Mouse (Mus musculus) gastrocnemius, adult 8-10 months (tissue): ENCODE measurements around the gene Mov10l1. TPM values are rescaled to one million over a fixed set of nuclear protein-coding genes. Genes with fewer than 3 reads are reported as not detected.

Experiments
- DNase-seq, 2 experiments: peaks; one replicate each; pipeline ENCODE4 v3.0.0; 2022; ENCODE audit warnings: low spot score in 2 of 2
- total RNA-seq, 4 experiments: library from RNA; stranded (reverse); gene quantifications; 2 replicates each; pipeline ENCODE4 v1.2.4; 2022

Mov10l1 gene
- total RNA-seq: not detected

DNA sequence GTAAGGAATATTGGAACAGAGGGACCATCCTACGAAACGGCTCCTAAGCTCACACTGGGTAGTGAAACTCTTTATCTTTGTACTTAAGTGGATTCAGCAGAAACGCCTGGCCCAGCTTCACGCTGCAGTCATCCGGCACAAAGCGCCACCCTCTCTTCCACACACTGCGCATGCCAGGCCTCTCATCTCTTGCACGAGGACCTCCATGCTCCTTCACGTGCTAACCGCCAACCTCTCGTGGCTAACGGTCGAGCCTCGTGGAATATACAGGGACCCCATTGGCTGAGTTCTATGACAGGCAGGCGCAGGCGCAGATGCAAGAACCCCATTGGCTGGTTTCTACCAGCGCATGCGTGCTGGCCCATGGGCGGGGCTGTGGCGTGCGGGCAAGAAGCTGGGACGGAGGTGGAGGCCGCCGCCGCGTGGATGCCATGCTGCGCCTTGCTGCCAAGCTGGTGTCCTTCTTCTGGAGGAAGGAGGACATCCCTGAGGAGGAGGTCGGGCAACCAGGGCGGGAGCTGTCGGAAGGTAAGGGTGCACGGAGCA, at the start of gene Mov10l1:
Gene Mov10l1, plus strand, starts transcription at position 376 of the 546 bp plus-strand sequence.
- DNase-seq: no peak

DNA sequence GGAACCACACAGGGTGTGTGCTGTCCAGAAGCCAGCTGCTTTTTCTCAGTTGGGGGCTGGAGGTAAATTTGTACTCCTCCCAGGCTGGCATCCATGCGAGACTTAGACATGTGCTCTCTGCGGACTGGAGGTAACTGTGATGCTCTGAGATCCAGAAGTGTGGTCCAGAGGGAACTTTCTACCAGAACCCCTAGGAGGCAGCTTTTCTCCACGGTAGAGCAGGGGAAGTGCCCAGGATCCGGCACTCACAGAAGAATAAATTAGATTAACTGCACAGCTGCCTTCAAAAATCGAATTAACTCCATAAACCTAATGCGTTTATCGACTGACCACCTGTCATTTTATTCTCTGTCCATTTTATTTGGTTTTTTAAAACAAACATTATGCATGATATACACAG, 48.6 kb upstream of the Mov10l1 start:
- no peak for DNase-seq

DNA sequence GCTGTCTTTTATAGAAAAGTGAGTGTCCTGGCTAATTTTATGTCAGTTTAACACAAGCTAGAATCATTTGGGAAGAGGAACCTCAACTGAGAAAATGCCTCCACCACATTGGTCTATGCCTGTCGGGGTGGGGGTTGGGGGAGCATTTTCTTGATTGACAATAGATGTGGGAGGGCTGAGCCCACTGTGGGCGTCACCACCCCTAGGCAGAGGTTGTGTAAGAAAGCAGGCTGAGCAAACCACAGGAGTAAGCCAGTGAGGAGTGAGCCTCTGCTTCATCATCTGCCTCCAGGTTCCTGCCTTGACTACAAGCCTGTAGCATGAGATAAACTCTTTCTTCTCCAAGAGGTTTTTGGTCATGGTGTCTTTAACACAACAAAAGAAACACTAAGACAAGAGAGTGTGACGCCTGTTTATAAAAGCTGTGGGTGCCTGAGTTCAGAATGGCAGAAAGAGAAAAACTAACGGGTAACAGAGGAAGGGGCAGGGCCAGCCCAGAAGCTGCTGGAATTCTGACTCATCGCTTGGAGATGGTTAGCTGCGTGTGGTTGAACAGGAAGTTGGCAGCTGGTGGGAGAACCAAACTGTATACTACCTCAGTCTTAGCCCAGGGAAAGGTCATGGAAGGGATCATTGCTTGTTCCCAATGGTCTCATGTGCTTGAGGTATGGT, 46.0 kb upstream of the Mov10l1 start:
- DNase-seq: no peak

DNA sequence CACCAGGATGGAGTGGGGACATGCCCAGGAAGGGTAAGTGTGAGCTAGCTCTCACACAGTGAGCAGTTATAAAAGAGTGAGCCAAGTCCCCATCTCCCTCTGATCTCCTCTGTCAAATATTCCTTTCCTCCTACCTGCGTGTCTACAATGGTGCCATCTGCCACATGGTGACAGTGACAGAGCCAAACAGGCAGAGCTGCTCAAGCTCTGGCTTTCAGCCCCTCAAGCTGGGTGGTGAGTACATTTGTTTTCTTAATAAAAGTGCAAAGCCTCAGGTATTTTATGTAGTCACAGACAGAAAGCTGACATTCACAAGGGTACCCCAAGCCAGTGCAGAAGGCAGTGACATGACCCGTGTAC, 45.4 kb upstream of the Mov10l1 start:
- no peak for DNase-seq

DNA sequence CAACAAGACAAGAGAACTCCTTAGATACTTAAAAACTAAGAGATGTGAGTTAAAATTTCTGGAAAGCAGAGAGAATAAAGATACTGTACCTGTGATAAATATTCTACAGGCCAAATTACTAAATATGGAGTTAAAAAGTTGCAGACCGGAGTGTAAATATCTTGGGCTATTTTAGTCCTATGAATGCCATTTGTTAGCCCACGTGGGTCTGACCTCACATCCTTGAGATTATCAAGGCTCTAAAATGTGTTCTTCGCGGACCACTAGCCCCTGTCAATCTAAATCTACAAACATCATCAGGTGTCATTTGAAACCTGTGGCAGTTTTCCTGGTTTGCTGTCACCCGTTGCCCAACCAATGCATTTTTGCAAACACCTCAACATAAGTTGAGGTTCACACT, 39.9 kb upstream of the Mov10l1 start:
- no peak for DNase-seq

DNA sequence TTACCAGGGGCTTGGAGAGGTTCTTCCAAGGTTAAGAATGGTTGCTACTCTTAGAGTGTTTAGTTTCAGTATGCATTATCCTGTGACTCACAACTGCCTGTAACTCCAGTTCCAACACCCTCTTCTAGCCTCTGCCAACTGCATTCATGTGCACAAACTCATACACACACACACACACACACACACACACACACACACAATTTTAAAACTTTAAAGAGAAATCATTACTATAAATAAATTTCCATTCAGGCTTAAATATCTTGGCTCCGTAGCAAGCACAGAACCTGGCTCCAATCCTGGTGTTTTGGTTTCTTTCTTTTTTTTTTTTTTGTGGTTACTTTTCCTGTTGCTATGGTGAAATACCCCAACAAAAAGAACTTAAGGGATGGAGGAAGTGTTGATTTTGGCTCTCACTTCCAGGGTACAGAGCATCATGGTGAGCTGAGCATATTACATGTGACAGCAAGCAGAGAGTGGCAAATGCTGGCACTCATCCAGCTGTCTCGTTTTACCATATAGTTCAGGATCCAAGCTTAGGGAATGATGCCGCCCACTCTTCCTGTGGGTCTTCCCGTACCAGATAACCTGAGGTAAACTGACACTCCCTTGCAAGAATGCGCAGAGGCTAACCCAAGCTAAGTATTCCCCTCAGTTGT, 38.7 kb upstream of the Mov10l1 start:
- no peak for DNase-seq

DNA sequence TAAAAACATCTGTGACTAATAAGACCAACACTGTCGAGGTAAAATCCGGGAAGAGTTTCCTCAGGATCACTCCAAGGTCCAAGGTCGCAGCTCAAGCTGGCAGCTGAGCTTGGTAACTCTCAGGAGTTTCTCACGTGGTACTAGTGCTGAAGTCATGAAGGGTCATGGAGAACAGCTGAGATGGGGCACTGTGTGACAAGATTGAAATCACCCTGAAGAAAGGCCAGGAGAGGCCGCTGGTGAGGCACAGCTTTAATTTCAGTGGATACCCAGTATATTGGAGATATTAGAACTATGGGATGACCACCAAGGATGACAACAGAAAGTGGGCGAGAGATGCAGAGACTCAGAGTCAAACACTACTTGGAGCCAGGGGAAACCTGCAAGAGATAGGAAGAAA, 35.9 kb upstream of the Mov10l1 start:
- no peak for DNase-seq

DNA sequence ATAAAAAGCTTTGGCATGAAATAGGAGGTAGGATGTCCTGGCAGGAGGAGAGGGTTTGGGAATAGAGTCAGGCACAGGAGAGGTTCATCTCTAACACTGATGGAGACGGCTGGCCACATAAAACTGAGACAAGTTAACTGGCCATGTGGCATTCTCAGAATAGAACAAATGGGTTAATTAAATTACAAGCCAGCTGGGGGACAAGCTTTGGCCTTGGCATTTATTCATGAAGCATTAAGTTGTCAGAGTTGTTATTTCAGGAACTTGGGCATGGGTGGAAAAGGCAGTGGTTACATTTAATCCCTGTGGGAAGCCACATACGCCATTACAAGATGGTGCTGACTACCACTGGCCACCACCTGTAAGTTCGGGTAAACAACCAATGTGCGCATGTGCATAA, 31.5 kb upstream of the Mov10l1 start:
- DNase-seq: no peak

DNA sequence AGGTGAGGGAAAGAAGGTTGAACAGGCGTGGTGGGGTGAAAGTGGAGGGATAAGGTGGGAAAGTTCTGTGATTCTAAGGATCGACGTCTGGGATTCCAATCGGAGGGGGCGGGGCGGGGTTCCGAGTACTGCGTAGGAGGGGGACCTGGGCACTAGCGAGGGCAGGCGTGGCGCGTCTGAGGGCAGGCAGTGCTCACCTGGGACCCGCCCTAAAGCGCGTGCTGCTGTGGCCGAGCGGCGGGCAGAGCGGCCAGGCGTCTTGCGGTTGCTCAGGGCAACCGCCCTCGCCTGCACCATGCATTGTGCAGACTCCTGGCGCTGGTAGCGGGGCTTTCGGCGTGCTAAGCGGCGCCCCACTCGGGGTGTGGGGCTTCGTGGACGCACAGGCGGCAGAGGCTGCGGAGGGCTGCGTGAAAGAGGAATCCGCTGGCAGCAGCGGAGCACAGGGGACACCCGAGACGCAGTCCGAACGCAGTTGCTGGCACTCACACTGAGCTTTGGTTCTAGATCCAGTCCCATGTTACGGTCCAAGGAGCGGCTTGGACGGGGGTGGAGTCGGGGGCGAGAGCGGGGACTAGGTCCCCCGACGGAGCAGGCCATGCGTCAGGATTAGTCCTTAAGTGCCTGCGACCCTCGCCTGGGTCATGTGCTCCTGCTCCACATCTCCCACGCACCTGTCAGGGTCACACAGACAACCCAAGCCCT, 28.2 kb upstream of the Mov10l1 start, which contains the start of gene Ttll8:
Gene Ttll8, minus strand, starts transcription at position 51 of the 705 bp plus-strand sequence.
- no peak for DNase-seq

DNA sequence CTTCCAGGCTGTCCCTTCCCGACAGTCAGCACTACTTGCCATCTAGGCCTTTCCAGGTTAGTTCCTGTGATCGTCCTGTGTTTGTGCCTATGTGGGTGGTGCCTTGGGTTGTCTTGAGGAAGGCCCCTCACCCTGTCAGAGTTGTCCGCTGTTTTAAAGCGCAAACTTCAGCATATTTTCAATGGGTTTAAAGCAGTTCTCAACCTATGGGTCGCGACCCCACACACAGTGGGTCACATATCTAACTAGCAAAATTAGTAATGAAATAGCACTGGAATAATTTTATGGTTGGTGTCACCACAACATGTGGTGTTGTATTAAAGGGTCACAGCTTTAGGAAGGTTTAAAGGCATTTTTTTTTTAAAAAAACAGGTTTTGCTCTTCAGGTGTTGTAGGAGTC, 27.4 kb upstream of the Mov10l1 start:
- no peak for DNase-seq

DNA sequence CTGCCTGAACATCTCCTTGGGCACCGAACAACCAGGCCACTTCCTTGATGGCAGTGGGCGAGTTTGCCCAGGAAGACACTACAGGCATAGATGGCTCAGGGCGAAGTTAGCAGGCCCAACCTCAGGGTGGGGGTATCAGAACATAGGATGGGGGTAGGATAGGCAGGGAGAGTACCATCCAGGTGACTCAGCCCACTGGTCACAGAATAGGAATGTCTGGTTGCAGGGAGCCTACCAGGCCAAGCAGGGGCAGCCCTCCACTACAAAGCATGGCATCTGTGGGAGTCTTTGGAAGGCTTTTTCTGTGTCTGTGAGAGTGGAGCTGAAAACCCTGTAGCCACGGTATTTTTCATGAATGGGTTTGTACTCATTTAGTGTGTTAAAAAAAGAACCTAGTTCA, 25.2 kb upstream of the Mov10l1 start:
- DNase-seq: no peak

DNA sequence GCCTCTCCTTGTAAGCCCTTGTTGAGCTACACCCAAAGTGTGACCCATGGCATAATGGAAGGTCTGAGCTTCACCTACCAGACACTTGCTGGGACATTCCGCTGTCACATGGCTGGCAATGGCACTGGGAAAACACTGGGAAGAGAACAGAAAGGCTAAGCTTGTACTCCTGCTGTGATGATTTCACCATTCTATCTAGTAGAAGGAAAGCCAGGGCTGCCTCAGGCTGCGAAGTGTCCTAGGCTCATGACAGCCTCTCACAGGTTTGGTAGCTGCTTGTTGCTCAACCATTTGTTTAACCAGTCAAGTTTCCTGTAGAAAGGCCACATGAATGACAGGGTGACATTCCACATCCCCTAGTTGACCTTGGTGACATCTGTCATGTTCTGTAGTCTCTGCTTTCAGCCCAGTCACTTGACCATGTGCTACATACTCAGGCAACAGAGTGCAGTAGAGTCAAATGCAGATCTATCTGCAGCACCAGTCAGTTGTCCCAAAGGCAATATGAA, 18.6 kb upstream of the Mov10l1 start:
- DNase-seq: no peak

DNA sequence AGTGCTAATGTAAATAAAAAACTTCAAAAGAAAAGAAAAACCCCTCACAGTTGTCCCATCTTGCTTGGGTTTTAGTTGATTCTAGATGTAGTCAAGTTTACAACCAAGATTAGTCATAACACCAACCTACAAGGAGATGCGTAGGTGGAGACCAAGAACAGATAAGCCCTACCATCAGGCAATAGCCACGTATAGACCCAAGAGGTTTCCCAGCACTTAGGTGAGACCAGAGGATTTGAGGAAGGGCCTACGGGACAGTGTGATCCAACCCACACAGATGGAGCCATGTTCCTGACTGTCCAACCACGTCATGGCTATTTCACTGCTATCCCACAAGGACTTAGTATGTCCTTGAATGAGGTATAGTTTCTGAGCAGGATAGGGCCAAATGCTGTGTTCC, 10.4 kb upstream of the Mov10l1 start:
- DNase-seq: no peak

DNA sequence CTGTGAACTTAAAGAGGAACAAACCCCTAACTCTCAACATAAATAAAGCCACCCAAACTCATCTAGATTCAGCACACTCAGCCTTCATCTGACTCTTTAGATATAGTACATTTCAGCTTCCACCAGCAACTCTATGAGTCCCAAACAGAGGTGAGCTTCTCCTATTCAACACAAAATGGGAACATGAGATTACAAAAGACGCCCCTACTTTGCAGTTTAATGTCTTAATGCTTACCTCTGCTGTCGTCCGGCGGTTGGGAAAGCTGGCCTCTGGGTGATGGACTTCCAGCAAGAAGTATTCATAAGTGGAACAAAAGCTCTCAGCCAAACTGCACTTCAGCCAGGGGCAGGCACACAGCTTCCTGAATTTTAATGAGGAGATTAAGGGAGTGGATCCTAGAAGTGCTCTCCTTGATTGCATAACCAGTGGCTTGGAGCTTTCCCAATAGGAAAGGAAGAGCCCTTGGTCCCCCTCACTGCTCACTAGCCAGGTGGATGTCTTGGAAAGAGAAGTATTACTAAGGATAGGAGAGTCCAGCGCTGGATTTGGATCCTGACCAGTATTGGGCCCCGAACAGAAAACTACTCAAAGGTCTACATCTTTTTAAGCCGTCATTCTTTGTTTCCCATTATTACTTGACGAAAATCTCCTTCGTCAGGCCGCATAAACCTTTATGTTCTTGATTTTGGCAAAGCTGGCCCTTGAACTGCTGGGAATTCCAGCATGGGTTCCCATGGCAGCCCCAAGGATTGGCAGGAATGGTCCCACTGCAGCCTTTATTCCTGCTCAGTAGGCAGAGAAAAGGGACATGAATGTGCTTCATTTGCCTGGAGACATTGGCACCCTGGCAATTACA, 4.2 kb upstream of the Mov10l1 start, which contains the start of gene Mlc1:
Gene Mlc1, minus strand, starts transcription at position 727 of the 857 bp plus-strand sequence.
- DNase-seq: no peak

DNA sequence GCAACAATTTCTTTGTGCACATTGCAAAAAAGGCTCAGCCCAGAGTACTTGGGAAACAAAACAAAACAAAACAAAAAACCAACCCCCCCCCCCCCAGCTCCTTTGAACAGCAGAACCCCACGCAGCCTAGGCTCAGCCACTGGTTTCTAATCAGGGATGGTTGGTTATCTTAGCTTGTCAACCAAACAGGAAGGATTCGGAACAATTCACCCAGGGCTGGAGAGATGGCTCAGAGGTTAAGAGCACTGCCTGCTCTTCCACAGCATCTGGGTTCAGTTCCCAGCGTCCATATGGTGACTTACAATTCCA, 3.6 kb upstream of the Mov10l1 start:
- no peak for DNase-seq

DNA sequence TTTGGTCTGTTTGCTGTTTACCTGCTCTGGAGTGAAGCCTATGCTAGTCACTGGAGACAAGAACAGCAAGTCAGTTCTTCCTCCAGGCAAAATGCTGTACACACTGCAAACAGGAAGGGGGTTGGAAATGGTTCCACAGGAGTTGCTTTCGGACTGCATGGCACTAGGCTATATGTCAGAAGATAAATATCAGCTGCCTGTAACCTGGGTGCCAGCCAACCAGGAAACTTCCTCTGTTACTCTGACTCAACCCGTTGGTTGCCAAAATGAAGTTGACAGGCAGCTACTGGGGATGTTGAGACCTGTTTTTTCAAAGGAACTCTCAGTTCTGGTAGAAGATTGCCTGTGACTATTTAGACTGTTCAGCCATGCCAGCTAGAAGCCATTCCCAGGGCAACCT, 6.5 kb downstream of the Mov10l1 start:
- no peak for DNase-seq

DNA sequence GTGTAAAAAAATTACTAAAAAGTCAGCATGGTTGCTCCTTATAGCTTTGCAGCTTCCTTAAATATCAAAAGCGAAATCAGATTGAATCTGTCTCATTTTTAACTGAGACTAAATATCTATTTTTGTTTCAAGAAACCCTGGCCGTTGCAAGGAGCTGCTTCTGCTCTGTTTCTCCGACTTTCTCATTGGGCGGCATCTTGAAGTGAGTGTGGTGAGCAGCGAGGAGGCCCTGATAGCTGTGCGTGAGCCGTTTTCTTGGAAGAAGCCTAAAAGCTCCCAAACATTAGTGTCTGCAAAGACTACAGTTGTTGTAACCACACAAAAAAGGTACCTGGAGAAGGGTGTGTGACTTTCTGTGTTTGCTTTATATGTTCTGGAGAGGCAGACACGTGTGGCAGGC, 15.9 kb downstream of the Mov10l1 start:
- DNase-seq: no peak

DNA sequence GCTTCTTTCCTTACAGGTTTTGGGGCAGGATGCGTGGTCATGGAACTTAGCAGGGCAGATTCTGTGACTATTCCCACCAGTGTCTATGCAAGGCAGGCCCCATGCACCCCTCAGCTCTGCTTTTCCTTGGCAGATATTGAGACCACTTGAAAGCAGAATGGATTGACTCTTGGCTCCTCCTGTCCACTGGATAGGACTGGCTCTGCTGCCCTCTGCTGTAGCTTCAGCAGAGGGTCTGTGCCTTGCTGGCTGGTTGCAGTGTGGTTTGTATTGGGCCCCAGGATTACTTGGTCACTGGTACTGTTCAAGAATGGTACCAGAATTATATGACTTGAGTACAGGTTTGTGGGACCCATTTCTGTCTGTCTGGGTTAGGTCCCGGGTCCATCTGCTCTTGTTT, 16.4 kb downstream of the Mov10l1 start:
- no peak for DNase-seq

DNA sequence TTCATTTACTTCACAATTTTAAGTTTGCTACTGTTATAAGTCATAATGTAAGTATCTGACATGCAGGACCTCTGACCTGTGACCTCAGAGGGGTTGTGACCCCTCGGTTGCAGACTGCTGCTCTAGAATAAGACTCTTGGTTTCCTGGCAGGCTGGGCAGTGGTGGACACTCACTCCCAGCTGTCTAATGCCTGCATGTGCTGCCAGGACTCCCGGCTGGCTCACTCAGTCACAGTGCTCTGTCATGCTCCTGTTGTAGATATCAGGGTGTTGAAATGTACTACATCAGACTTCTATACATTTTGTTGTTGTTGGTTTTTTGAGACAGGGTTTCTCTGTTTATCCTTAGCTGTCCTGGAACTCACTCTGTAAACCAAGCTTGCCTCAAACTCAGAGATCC, 17.7 kb downstream of the Mov10l1 start:
- no peak for DNase-seq

DNA sequence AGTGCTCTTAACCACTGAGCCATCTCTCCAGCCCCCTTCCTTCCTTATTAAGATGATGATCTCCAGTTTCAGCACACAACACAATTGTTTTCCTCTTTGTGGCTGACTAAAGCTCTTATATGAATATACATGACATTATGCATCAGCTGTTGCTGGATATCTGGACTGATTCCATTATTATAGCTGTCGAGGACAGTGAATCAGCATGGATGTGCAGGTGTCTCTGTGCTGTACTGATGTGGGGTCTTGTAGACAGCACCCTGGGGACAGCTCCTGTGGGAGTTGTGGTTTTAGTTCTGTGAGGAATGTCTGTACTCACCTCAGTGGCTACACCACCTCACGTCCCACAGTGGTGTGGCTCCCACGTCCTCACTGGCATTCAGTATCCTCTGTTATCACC, 18.5 kb downstream of the Mov10l1 start:
- no peak for DNase-seq

DNA sequence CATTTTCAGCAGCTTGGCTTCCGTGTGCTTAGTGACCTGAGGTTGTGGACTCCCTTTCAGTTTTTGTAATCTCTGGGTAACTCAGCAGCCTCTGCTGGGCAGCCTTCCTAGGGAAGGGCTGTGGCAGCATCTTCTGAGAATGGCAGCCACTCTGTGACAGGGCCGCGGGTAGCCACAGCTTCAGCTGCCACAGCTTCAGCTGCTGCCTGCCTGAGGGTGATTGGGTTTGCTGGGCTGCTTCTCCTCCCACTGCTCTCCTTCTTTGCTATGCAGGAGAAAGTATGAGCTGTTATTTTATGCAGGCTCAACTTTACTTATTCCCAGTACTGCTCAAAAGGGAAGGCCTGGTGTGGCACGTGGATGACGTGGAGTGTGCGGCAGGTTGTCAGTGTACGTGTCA, 24.3 kb downstream of the Mov10l1 start:
- no peak for DNase-seq
